Mouse (Mus musculus): ENCODE data around the gene Lrrc51. TPM values are rescaled to one million over a fixed set of nuclear protein-coding genes. Genes with fewer than 3 reads are reported as not detected.
"Not testable (repeated sequence)": the region's sequence is repeated elsewhere in the genome, so short reads cannot be mapped to it uniquely, and the experiment has no call there.

Lrrc51 gene
- polyA plus RNA-seq, 1 experiment, result 8.8 TPM

DNA sequence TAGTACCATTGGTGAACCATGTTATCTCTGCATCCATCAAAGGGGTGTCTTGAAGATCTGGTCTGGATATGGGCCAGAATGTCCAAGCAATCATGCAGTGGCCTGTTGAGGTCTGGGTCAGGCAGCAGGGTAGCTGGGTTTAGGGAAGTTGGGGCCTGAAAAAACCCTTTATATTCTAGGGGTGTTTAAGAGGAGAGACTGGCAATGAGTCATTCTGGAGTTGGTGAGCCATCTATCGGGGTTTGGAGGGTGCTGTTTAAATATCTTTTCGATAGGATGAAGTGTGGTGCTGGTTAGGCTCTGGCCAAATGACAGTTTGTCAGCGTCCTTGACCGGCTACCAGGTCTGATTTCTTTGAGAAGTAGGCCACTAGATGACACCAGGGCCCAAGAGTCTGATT, 2.3 kb upstream of the Lrrc51 start:
- Histone ChIP-seq H3K79me2 (ENCODE audit: control insufficient read depth, insufficient read depth) (peaks cover 80% of the 10 kb centered on the region), H3K4me3 (no peak overlapping the region), H3K4me2 (ENCODE audit: low read depth) (peak overlapping the region; percentile 73), H3ac (ENCODE audit: control insufficient read depth, insufficient read length) (no peak overlapping the region), H3K36me3 (ENCODE audit: control insufficient read depth, insufficient read depth) (no peaks in the 10 kb centered on the region), H3K27me3 (ENCODE audit: control insufficient read depth, insufficient read depth, insufficient read length) (no peaks in the 10 kb centered on the region)
- TF ChIP-seq POLR2AphosphoS2 (IDR thresholded peaks at IDR 0.05; ENCODE audit: insufficient read length, low read depth), result no peak
- TF ChIP-seq MAX (IDR thresholded peaks at IDR 0.05; ENCODE audit: low read depth), result no peak
- no peak for TF ChIP-seq REST (IDR thresholded peaks at IDR 0.05; ENCODE audit: insufficient read depth, insufficient read length)
- no peak for TF ChIP-seq TCF12 (IDR thresholded peaks at IDR 0.05; ENCODE audit: insufficient read depth, poor library complexity, severe bottlenecking)
- no peak for TF ChIP-seq E2F4 (IDR thresholded peaks at IDR 0.05; ENCODE audit: insufficient read depth)
- no peak for TF ChIP-seq TCF3 (IDR thresholded peaks at IDR 0.05; ENCODE audit: insufficient read length, low read depth)
- no peak for TF ChIP-seq CEBPB (IDR thresholded peaks at IDR 0.05; ENCODE audit: insufficient read depth, poor library complexity, severe bottlenecking)
- TF ChIP-seq MYOD1 (IDR thresholded peaks at IDR 0.05; ENCODE audit: control insufficient read depth in 1 of 3, insufficient read length in 2 of 3, low read depth in 2 of 3), result no peak
- TF ChIP-seq USF1 (IDR thresholded peaks at IDR 0.05; ENCODE audit: low read depth), result no peak
- no peak for TF ChIP-seq MYOG (IDR thresholded peaks at IDR 0.05; ENCODE audit: control insufficient read depth in 1 of 3, insufficient read depth in 1 of 3, insufficient read length in 2 of 3, low read depth in 2 of 3)
- TF ChIP-seq SRF (IDR thresholded peaks at IDR 0.05; ENCODE audit: control insufficient read depth, insufficient read length, low read depth), result no peak
- TF ChIP-seq POLR2A (IDR thresholded peaks at IDR 0.05; ENCODE audit: insufficient read length, low read depth), result no peak

DNA sequence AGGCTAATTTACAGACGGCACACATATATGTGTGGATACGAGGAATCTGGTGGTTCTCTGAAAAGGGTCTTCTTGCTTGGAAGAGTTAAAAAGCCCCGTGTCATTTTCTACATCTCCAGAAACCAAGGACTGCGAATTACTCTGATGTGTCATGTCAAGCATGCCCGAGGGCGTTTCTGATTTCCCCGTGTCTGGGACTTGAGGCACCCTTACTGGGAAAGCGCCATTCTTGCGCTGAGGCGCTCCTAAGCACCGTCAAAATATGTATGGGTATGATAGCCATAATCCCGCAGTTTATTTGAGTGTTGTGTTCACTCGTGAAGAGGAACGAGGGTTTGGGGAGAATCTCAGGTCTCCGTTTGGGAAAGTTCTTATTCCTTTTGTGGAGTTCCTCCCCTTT, 395 bp downstream of the Lrrc51 start:
- no peak for TF ChIP-seq SRF (IDR thresholded peaks at IDR 0.05; ENCODE audit: control insufficient read depth, insufficient read length, low read depth)
- TF ChIP-seq REST (IDR thresholded peaks at IDR 0.05; ENCODE audit: insufficient read depth, insufficient read length), result no peak
- no peak for TF ChIP-seq POLR2AphosphoS2 (IDR thresholded peaks at IDR 0.05; ENCODE audit: insufficient read length, low read depth)
- no peak for TF ChIP-seq USF1 (IDR thresholded peaks at IDR 0.05; ENCODE audit: low read depth)
- no peak for TF ChIP-seq MYOG (IDR thresholded peaks at IDR 0.05; ENCODE audit: control insufficient read depth in 1 of 3, insufficient read depth in 1 of 3, insufficient read length in 2 of 3, low read depth in 2 of 3)
- TF ChIP-seq POLR2A (IDR thresholded peaks at IDR 0.05; ENCODE audit: insufficient read length, low read depth), result no peak
- Histone ChIP-seq H3ac (ENCODE audit: control insufficient read depth, insufficient read length) (peak overlapping the region; percentile 93), H3K79me2 (ENCODE audit: control insufficient read depth, insufficient read depth) (peaks cover 58% of the 10 kb centered on the region), H3K4me3 (peak overlapping the region; percentile 76), H3K27me3 (ENCODE audit: control insufficient read depth, insufficient read depth, insufficient read length) (no peaks in the 10 kb centered on the region), H3K4me2 (ENCODE audit: low read depth) (peak overlapping the region; percentile 75), H3K36me3 (ENCODE audit: control insufficient read depth, insufficient read depth) (no peaks in the 10 kb centered on the region)

DNA sequence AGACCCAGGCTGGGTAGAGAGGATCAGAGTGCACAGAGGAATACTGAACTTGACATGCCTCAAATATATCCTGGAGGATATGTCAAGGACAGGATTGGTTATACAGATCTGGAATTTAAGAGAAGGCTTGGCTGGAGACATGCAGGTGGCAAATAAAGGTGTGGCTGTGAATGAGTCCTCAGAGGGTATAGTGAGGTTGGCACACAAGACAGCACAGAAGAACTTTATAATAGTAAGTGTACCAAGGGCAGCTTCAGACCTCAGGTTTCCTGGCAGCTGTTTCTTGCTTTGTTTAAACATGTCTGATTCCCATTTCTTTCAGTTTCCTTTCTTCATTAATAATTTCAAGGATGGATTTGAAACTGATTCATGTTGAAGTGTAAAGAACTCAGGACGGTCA, 1.1 kb downstream of the Lrrc51 start:
- peak overlapping the region; percentile 76 for H3K4me3 ChIP-seq
- peak overlapping the region; percentile 75 for H3K4me2 ChIP-seq (ENCODE audit: low read depth)
- peaks cover 51% of the 10 kb centered on the region for H3K79me2 ChIP-seq (ENCODE audit: control insufficient read depth, insufficient read depth)
- no peaks in the 10 kb centered on the region for H3K36me3 ChIP-seq (ENCODE audit: control insufficient read depth, insufficient read depth)
- TF ChIP-seq MYOD1 (IDR thresholded peaks at IDR 0.05; ENCODE audit: control insufficient read depth in 1 of 3, insufficient read length in 2 of 3, low read depth in 2 of 3), result no peak
- TF ChIP-seq MYOG (IDR thresholded peaks at IDR 0.05; ENCODE audit: control insufficient read depth in 1 of 3, insufficient read depth in 1 of 3, insufficient read length in 2 of 3, low read depth in 2 of 3), result no peak
- TF ChIP-seq TCF12 (IDR thresholded peaks at IDR 0.05; ENCODE audit: insufficient read depth, poor library complexity, severe bottlenecking), result no peak
- TF ChIP-seq REST (IDR thresholded peaks at IDR 0.05; ENCODE audit: insufficient read depth, insufficient read length), result no peak
- no peak for TF ChIP-seq E2F4 (IDR thresholded peaks at IDR 0.05; ENCODE audit: insufficient read depth)
- TF ChIP-seq USF1 (IDR thresholded peaks at IDR 0.05; ENCODE audit: low read depth), result no peak
- no peak for TF ChIP-seq MAX (IDR thresholded peaks at IDR 0.05; ENCODE audit: low read depth)
- TF ChIP-seq POLR2AphosphoS2 (IDR thresholded peaks at IDR 0.05; ENCODE audit: insufficient read length, low read depth), result no peak
- no peak for TF ChIP-seq CEBPB (IDR thresholded peaks at IDR 0.05; ENCODE audit: insufficient read depth, poor library complexity, severe bottlenecking)
- no peak for TF ChIP-seq POLR2A (IDR thresholded peaks at IDR 0.05; ENCODE audit: insufficient read length, low read depth)
- no peak for TF ChIP-seq TCF3 (IDR thresholded peaks at IDR 0.05; ENCODE audit: insufficient read length, low read depth)
- no peak for TF ChIP-seq SRF (IDR thresholded peaks at IDR 0.05; ENCODE audit: control insufficient read depth, insufficient read length, low read depth)
- H3K27me3 ChIP-seq (ENCODE audit: control insufficient read depth, insufficient read depth, insufficient read length), result no peaks in the 10 kb centered on the region
- no peak overlapping the region for H3ac ChIP-seq (ENCODE audit: control insufficient read depth, insufficient read length)

DNA sequence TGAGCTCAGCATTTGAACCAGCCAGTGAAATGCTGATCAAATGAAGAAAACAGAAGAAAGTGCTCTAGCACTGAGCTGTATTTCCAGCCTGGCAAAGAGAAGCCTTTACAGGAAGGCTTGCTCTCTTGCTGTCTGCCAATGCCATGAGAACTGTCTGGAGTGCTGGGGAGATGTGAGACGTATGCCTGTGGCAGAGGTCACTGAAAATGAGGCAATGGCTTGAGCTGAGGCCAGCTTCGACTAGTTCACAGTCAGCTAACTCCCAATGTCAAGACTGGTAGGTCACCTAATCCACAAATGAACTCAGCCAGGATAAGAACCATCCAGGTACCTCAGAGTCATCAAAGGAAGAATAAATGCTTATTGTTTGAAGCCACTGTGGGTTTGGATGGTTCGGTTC, 5.6 kb downstream of the Lrrc51 start:
- TF ChIP-seq POLR2AphosphoS2 (IDR thresholded peaks at IDR 0.05; ENCODE audit: insufficient read length, low read depth) (no peak), CEBPB (IDR thresholded peaks at IDR 0.05; ENCODE audit: insufficient read depth, poor library complexity, severe bottlenecking) (no peak), SRF (IDR thresholded peaks at IDR 0.05; ENCODE audit: control insufficient read depth, insufficient read length, low read depth) (no peak), MYOG (IDR thresholded peaks at IDR 0.05; ENCODE audit: control insufficient read depth in 1 of 3, insufficient read depth in 1 of 3, insufficient read length in 2 of 3, low read depth in 2 of 3) (no peak), E2F4 (IDR thresholded peaks at IDR 0.05; ENCODE audit: insufficient read depth) (no peak), TCF3 (IDR thresholded peaks at IDR 0.05; ENCODE audit: insufficient read length, low read depth) (no peak)
- Histone ChIP-seq H3K4me2 (ENCODE audit: low read depth) (no peak overlapping the region), H3K79me2 (ENCODE audit: control insufficient read depth, insufficient read depth) (peaks cover 11% of the 10 kb centered on the region), H3ac (ENCODE audit: control insufficient read depth, insufficient read length) (no peak overlapping the region), H3K36me3 (ENCODE audit: control insufficient read depth, insufficient read depth) (no peaks in the 10 kb centered on the region), H3K27me3 (ENCODE audit: control insufficient read depth, insufficient read depth, insufficient read length) (no peaks in the 10 kb centered on the region), H3K4me3 (no peak overlapping the region)

DNA sequence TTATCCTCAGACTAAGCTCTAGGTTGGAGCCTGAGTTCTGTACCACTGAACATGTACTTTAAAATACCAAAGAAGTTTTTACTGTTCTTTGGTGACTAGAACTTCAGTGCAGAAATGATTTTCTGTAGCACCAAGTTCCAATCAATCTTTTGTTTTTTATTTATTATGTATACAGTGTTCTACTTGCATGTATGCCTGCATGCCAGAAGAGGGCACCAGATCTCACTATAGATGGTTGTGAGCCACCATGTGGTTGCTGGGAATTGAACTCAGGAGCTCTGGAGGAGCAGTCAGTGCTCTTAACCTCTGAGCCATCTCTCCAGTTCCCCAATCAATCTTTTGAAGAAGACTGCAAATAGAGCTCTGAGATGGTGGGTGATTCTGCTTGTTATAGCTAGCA, 7.8 kb downstream of the Lrrc51 start:
- not testable (repeated sequence) for H3K27me3 ChIP-seq (ENCODE audit: control insufficient read depth, insufficient read depth, insufficient read length); H3K36me3 ChIP-seq (ENCODE audit: control insufficient read depth, insufficient read depth); H3K4me3 ChIP-seq; H3K79me2 ChIP-seq (ENCODE audit: control insufficient read depth, insufficient read depth); H3ac ChIP-seq (ENCODE audit: control insufficient read depth, insufficient read length); H3K4me2 ChIP-seq (ENCODE audit: low read depth)

All from myocyte (in vitro differentiated cells).